Mouse (Mus musculus) hindbrain, embryonic 10.5 days (tissue): ENCODE data around the gene Olfr1428. TPM values are rescaled to one million over a fixed set of nuclear protein-coding genes. Genes with fewer than 3 reads are reported as not detected.
"Not testable (repeated sequence)": the region's sequence is repeated elsewhere in the genome, so short reads cannot be mapped to it uniquely, and the experiment has no call there.

Experiments
- DNase-seq: peaks from one replicate; pipeline ENCODE4 v3.0.0-alpha.2; 2017; ENCODE audit warnings: low spot score
- H3K27ac ChIP-seq: fragments of 300-500 bp; sonication (generic); 2 replicates; pipeline ENCODE4 v1.5.1; 2016; ENCODE audit warnings: mild to moderate bottlenecking, moderate library complexity
- H3K27me3 ChIP-seq: fragments of 300-500 bp; sonication (generic); 2 replicates; pipeline ENCODE4 v1.6.1; 2016; ENCODE audit warnings: mild to moderate bottlenecking; ENCODE audit not compliant: poor library complexity, insufficient read depth, severe bottlenecking
- H3K36me3 ChIP-seq: fragments of 300-500 bp; sonication (generic); 2 replicates; pipeline ENCODE4 v1.6.1; 2016; ENCODE audit warnings: mild to moderate bottlenecking, moderate library complexity
- H3K4me1 ChIP-seq: fragments of 300-500 bp; sonication (generic); replicated peaks from 2 replicates; pipeline ENCODE4 v1.6.1; 2016; ENCODE audit warnings: mild to moderate bottlenecking
- H3K4me3 ChIP-seq: fragments of 300-500 bp; sonication (generic); 2 replicates; pipeline ENCODE4 v1.5.1; 2016; ENCODE audit warnings: mild to moderate bottlenecking, moderate library complexity
- H3K9me3 ChIP-seq: fragments of 300-500 bp; sonication (generic); 2 replicates; pipeline ENCODE4 v1.6.1; 2016; ENCODE audit warnings: mild to moderate bottlenecking, moderate library complexity
- WGBS: fragments of 180-500 bp; shearing (Covaris S2); methylation state at CpG from one replicate; pipeline ENCODE4 v1.1.7; 2016; 5-methylcytosine and 5-hydroxymethylcytosine counted together
- polyA plus RNA-seq: library from polyadenylated mRNA; unstranded; fragments of >200 nt; fragmentation: Nextera tagmentation; extraction: Ambion mirVana; gene quantifications from 2 replicates; pipeline ENCODE4 v1.2.1, GENCODE M21; 2016

Gene Olfr1428
- polyA plus RNA-seq = not detected in 2 replicates

DNA sequence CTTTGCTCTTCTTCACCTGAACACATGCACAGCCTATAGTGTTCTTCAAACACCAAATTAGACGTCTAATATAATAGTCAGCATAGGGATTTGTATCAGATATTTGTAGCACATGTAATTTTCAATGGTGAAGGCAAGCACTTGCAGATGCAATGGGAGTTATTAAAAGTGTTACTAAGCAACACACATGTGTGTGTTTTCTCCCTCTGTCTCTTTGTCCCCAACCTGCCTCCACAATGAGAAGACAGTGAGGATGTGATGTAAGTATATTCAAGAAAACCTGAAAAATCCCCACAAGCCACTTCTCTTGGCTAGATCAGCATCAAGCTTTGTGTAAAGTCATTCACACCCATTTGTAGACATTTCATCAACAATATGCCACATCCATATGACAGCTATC lies at the start of gene Olfr1428:
Gene Olfr1428, minus strand, starts transcription at position 101 of the 400 bp plus-strand sequence.
- 70% methylated on average over 1 of the region's 1 CpGs for WGBS
- no peak within 1 kb of the TSS for H3K4me3 ChIP-seq
- H3K27ac ChIP-seq = no peak within 1 kb of the TSS
- no peaks in the 10 kb centered on the region for H3K27me3 ChIP-seq
- H3K4me1 ChIP-seq = no peaks in the 10 kb centered on the region
- DNase-seq = no peak
- no peaks in the 10 kb centered on the region for H3K36me3 ChIP-seq
- no peaks in the 10 kb centered on the region for H3K9me3 ChIP-seq

GRCm38 (mm10) chr19:12145452-12145851 lies 29.8 kb upstream of the Olfr1428 start:
- no peaks in the 10 kb centered on the region for H3K4me1 ChIP-seq
- H3K36me3 ChIP-seq = no peaks in the 10 kb centered on the region
- no peak overlapping the region for H3K27ac ChIP-seq
- H3K4me3 ChIP-seq = no peak overlapping the region
- H3K9me3 ChIP-seq = no peaks in the 10 kb centered on the region
- whole genome bisulfite sequencing = 94% methylated on average over 3 of the region's 3 CpGs
- no peaks in the 10 kb centered on the region for H3K27me3 ChIP-seq
- no peak for DNase-seq

DNA sequence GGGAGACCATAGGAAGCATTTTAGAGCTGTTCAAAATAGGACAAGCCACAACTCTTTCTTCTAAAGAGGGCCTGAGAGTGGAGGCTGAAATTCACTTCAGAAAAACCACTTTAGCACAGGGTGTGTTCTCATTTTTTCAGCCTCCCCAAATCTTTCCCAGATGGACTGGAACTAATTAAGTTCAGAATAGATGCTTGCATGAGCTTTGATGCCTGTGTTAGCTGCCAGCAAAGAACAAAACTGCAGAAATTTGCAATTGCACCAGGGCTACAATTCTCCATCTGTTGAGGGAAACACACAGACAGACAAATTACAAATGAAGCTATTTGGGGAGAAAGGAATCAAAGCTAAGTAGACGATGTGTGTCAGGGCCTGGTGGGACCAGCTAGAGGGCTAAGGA lies 27.7 kb upstream of the Olfr1428 start:
- Histone ChIP-seq H3K4me1 (no peaks in the 10 kb centered on the region), H3K9me3 (no peaks in the 10 kb centered on the region), H3K27ac (no peak overlapping the region), H3K27me3 (no peaks in the 10 kb centered on the region), H3K4me3 (no peak overlapping the region), H3K36me3 (no peaks in the 10 kb centered on the region)
- 41% methylated on average over 1 of the region's 1 CpGs for WGBS
- DNase-seq = peak; percentile 5

GRCm38 (mm10) chr19:12134289-12134688 lies 18.6 kb upstream of the Olfr1428 start:
- no peaks in the 10 kb centered on the region for H3K27me3 ChIP-seq
- no peak overlapping the region for H3K4me3 ChIP-seq
- WGBS = 36% methylated on average over 2 of the region's 2 CpGs
- H3K4me1 ChIP-seq = no peaks in the 10 kb centered on the region
- no peaks in the 10 kb centered on the region for H3K36me3 ChIP-seq
- no peaks in the 10 kb centered on the region for H3K9me3 ChIP-seq
- peak; percentile 5 for DNase-seq
- H3K27ac ChIP-seq = no peak overlapping the region

- Histone ChIP-seq H3K4me1 (no peaks in the 10 kb centered on the region), H3K27ac (no peak within 1 kb of the TSS), H3K27me3 (no peaks in the 10 kb centered on the region), H3K4me3 (no peak within 1 kb of the TSS), H3K9me3 (no peaks in the 10 kb centered on the region), H3K36me3 (no peaks in the 10 kb centered on the region)
- WGBS = 77% methylated on average over 3 of the region's 3 CpGs
- DNase-seq = no peak
Observed at GRCm38 (mm10) chr19:12123103-12123502, 7.4 kb upstream of the Olfr1428 start, which contains the start of gene Olfr76. Gene Olfr76 (minus strand): TSS chr19:12123203.

GRCm38 (mm10) chr19:12116464-12116863 lies 767 bp upstream of the Olfr1428 start:
- 86% methylated on average over 3 of the region's 3 CpGs for WGBS
- Histone ChIP-seq H3K27me3 (no peaks in the 10 kb centered on the region), H3K4me1 (no peaks in the 10 kb centered on the region), H3K36me3 (no peaks in the 10 kb centered on the region), H3K9me3 (no peaks in the 10 kb centered on the region), H3K27ac (no peak overlapping the region), H3K4me3 (no peak overlapping the region)
- DNase-seq = no peak

- H3K27ac ChIP-seq = no peak overlapping the region
- no peaks in the 10 kb centered on the region for H3K9me3 ChIP-seq
- H3K27me3 ChIP-seq = no peaks in the 10 kb centered on the region
- no peaks in the 10 kb centered on the region for H3K4me1 ChIP-seq
- no peak overlapping the region for H3K4me3 ChIP-seq
- WGBS = 83% methylated on average over 1 of the region's 1 CpGs
- no peak for DNase-seq
- H3K36me3 ChIP-seq = no peaks in the 10 kb centered on the region
Observed at GRCm38 (mm10) chr19:12113807-12114206, 1.9 kb downstream of the Olfr1428 start.

DNA sequence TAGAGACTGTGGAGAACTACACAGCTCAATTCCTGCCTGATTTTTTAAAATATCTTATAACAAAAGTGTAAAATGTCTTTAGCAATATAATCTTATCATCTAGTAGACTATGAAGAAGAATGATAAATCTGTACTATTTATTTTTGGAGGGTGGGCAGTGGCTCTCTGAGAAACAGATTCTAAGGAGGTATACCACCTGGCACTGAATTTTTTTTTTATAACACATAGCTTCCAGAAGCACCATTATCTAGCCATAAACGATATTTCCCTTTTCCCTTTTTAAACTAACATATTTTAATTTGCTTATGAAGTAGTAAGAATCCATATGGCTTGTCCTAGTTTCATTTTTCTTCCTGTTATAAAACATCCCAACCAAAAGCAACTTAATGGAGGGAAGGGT lies 11.2 kb downstream of the Olfr1428 start:
- 86% methylated on average over 1 of the region's 1 CpGs for WGBS
- no peak overlapping the region for H3K4me3 ChIP-seq
- H3K27me3 ChIP-seq = no peaks in the 10 kb centered on the region
- no peaks in the 10 kb centered on the region for H3K36me3 ChIP-seq
- no peaks in the 10 kb centered on the region for H3K9me3 ChIP-seq
- no peak overlapping the region for H3K27ac ChIP-seq
- H3K4me1 ChIP-seq = no peaks in the 10 kb centered on the region
- no peak for DNase-seq

- Histone ChIP-seq H3K9me3 (no peaks in the 10 kb centered on the region), H3K36me3 (no peaks in the 10 kb centered on the region), H3K4me3 (no peak within 1 kb of the TSS), H3K27me3 (no peaks in the 10 kb centered on the region), H3K4me1 (no peaks in the 10 kb centered on the region), H3K27ac (no peak within 1 kb of the TSS)
- 98% methylated on average over 2 of the region's 2 CpGs for WGBS
- no peak for DNase-seq
Observed at GRCm38 (mm10) chr19:12103234-12103633, 12.5 kb downstream of the Olfr1428 start, which contains the start of gene Olfr1427. Gene Olfr1427 (minus strand): TSS chr19:12103334.

GRCm38 (mm10) chr19:12091913-12092312 lies 23.8 kb downstream of the Olfr1428 start, which contains the start of gene Olfr1426:
Gene Olfr1426 (minus strand): TSS chr19:12092013.
- DNase-seq = no peak
- no peaks in the 10 kb centered on the region for H3K4me1 ChIP-seq
- H3K27ac ChIP-seq = no peak within 1 kb of the TSS
- no peak within 1 kb of the TSS for H3K4me3 ChIP-seq
- no peaks in the 10 kb centered on the region for H3K27me3 ChIP-seq
- WGBS = 76% methylated on average over 1 of the region's 1 CpGs
- H3K9me3 ChIP-seq = no peaks in the 10 kb centered on the region
- no peaks in the 10 kb centered on the region for H3K36me3 ChIP-seq

GRCm38 (mm10) chr19:12077631-12078030 lies 38.1 kb downstream of the Olfr1428 start, which contains the start of gene Olfr1425:
Gene Olfr1425 (minus strand): TSS chr19:12077731.
- not testable (repeated sequence) for H3K9me3 ChIP-seq, H3K4me1 ChIP-seq, H3K27ac ChIP-seq, H3K27me3 ChIP-seq, H3K4me3 ChIP-seq, H3K36me3 ChIP-seq, DNase-seq
- WGBS = 91% methylated on average over 4 of the region's 4 CpGs

DNA sequence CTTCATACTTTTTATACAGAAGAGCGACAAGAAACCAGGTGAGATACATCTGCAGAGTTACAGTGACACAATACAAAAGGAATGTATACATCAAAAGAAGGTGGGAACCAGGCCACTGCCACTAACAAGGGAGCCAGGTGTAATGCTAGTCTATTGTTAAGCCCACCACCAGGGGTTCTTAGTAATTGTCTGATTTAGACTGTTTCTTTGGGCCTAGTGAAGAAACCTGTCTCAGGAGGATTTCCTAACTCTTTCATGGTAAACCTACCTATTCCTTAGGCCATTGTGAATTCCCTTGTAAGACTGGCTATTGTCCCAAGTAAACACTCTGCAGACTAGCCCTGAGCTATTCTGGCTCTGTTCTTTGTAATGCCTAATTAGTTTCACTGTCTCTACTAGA lies 46.2 kb downstream of the Olfr1428 start:
- DNase-seq, H3K27me3 ChIP-seq, H3K9me3 ChIP-seq, H3K27ac ChIP-seq, H3K36me3 ChIP-seq, H3K4me3 ChIP-seq, H3K4me1 ChIP-seq: not testable (repeated sequence)
- 84% methylated on average over 1 of the region's 1 CpGs for WGBS

- not testable (repeated sequence) for H3K9me3 ChIP-seq, H3K27me3 ChIP-seq, DNase-seq, H3K27ac ChIP-seq, H3K36me3 ChIP-seq, H3K4me3 ChIP-seq, H3K4me1 ChIP-seq
- WGBS = 54% methylated on average over 1 of the region's 1 CpGs
Observed at GRCm38 (mm10) chr19:12067806-12068205, 47.9 kb downstream of the Olfr1428 start.

DNA sequence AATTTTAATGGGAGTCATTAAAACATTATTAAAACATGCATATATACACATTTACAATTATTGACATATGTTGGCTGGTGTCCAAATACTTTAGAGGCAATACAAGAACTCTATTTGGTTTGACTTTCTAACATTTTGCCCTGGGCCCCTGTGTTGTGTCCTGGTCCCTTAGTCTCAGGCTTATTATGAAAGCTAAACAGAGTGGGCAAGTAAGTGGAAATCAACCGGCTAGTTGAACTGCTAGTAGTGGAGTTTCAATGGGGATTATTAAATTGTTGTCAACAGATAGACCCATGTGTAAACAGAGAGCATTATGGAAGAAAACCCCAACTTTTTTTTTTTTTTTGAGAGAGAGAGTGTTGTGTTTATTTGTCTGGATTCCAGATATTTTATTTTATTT lies 53.1 kb downstream of the Olfr1428 start, which contains the start of gene Olfr1424:
Gene Olfr1424, minus strand, starts transcription at position 101 of the 400 bp plus-strand sequence.
- H3K27ac ChIP-seq, H3K27me3 ChIP-seq, DNase-seq, H3K4me1 ChIP-seq, H3K9me3 ChIP-seq, H3K36me3 ChIP-seq, H3K4me3 ChIP-seq: not testable (repeated sequence)
- 88% methylated on average over 1 of the region's 1 CpGs for WGBS
